In the genomic region with DNA sequence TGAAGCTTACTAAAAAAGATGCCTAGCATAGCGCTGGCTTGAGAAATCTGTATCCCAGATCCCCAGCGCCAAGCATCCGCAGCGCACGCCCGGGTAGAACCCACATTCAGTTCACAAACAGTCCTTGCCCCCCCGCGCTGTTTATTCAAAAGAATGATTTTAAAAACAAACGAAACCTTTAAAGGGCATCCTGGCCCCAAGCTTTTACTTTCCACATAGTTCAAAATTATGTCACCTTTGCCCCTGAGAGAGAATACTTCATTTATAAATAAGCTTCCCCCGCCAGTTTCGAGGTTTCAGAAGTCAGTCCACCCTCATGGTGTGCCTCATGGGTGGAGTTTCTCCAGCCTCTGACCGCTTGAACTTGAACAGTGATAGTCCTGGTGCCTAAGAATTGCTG, we compare ENCODE assay signal across 8 mouse cellular contexts. TPM values are rescaled to one million over a fixed set of nuclear protein-coding genes. Genes with fewer than 3 reads are reported as not detected.
DNase-seq lines count a peak whose midpoint lies in the region; ATAC-seq and TF ChIP-seq lines count a peak whose summit lies in the region.

No protein-coding gene starts in this region.

- H3K4me3 ChIP-seq in lung, embryonic 14.5 days (ENCODE audit: low read depth, low read length): peak overlapping the region; percentile 74
- H3K4me3 ChIP-seq in forebrain, embryonic 12.5 days (replicated peaks): peak overlapping the region; percentile 68
- peak overlapping the region; percentile 86 for H3K4me3 ChIP-seq in limb, embryonic 10.5 days
- peak overlapping the region; percentile 64; the same call in 1 of the 2 replicates for H3K4me3 ChIP-seq in neural tube, embryonic 12.5 days

- peak overlapping the region; percentile 98 for H3K4me2 ChIP-seq in lung, embryonic 14.5 days
- H3K4me2 ChIP-seq in forebrain, embryonic 12.5 days: peak overlapping the region; percentile 98
- H3K4me2 ChIP-seq in neural tube, embryonic 12.5 days (replicated peaks): peak overlapping the region; percentile 100

- peak overlapping the region; percentile 70 for H3K9ac ChIP-seq in lung, embryonic 14.5 days
- H3K9ac ChIP-seq in forebrain, embryonic 12.5 days: peak overlapping the region; percentile 68; the same call in 1 of the 2 replicates
- 0 out of 2 replicates have a peak overlapping the region, but pooled peaks have one; percentile 73 for H3K9ac ChIP-seq in neural tube, embryonic 12.5 days

- WGBS in lung, embryonic 14.5 days: 11% methylated on average over 12 of the region's 12 CpGs
- WGBS in forebrain, embryonic 12.5 days: 17% methylated on average over 12 of the region's 12 CpGs
- 19% methylated on average over 12 of the region's 12 CpGs for WGBS in limb, embryonic 10.5 days
- 17% methylated on average over 12 of the region's 12 CpGs for WGBS in neural tube, embryonic 12.5 days

- no peaks in the 10 kb centered on the region for H3K9me3 ChIP-seq in lung, embryonic 14.5 days (ENCODE audit: low read depth, low read length)
- no peaks in the 10 kb centered on the region for H3K9me3 ChIP-seq in forebrain, embryonic 12.5 days
- no peaks in the 10 kb centered on the region for H3K9me3 ChIP-seq in limb, embryonic 10.5 days (replicated peaks)
- H3K9me3 ChIP-seq in neural tube, embryonic 12.5 days: no peaks in the 10 kb centered on the region

- ATAC-seq in lung, embryonic 14.5 days (ENCODE audit: insufficient read depth): no peak
- ATAC-seq in forebrain, embryonic 12.5 days (ENCODE audit: low FRiP score): no peak
- no peak for ATAC-seq in neural tube, embryonic 12.5 days (ENCODE audit: low FRiP score, low read depth)

- peak; percentile 40 for DNase-seq in lung, embryonic 14.5 days
- DNase-seq in lung, postnatal 25 days (ENCODE audit: low spot score): no peak
- peak; percentile 34 for DNase-seq in limb, embryonic 10.5 days (ENCODE audit: low spot score)
- no peak for DNase-seq in urinary bladder, postnatal 10 days (ENCODE audit: low spot score)
- no peak for DNase-seq in frontal cortex, postnatal 14 days (ENCODE audit: low spot score in 2 of 2)
- no peak for DNase-seq in urinary bladder, postnatal 25 days (ENCODE audit: low spot score)

- TF ChIP-seq CTCF in lung, embryonic 14.5 days (IDR thresholded peaks at IDR 0.05; ENCODE audit: low read depth): no peak

- H3K36me3 ChIP-seq in lung, embryonic 14.5 days (ENCODE audit: insufficient read depth): no peaks in the 10 kb centered on the region
- H3K36me3 ChIP-seq in forebrain, embryonic 12.5 days (replicated peaks): no peaks in the 10 kb centered on the region
- H3K36me3 ChIP-seq in limb, embryonic 10.5 days: no peaks in the 10 kb centered on the region
- no peaks in the 10 kb centered on the region for H3K36me3 ChIP-seq in neural tube, embryonic 12.5 days

- peak overlapping the region; percentile 92; the same call in 1 of the 2 replicates for H3K27ac ChIP-seq in lung, embryonic 14.5 days (ENCODE audit: low read depth)
- H3K27ac ChIP-seq in forebrain, embryonic 12.5 days: no peak overlapping the region
- peak overlapping the region; percentile 92; the same call in 1 of the 2 replicates for H3K27ac ChIP-seq in limb, embryonic 10.5 days
- H3K27ac ChIP-seq in neural tube, embryonic 12.5 days: no peak overlapping the region

- H3K4me1 ChIP-seq in lung, embryonic 14.5 days (ENCODE audit: insufficient read depth): peaks cover 6% of the 10 kb centered on the region; the same call in 1 of the 2 replicates
- H3K4me1 ChIP-seq in forebrain, embryonic 12.5 days: peaks cover 14% of the 10 kb centered on the region
- peaks cover 26% of the 10 kb centered on the region for H3K4me1 ChIP-seq in limb, embryonic 10.5 days
- H3K4me1 ChIP-seq in neural tube, embryonic 12.5 days: peaks cover 19% of the 10 kb centered on the region

- H3K27me3 ChIP-seq in lung, embryonic 14.5 days (ENCODE audit: insufficient read depth, low read length): no peaks in the 10 kb centered on the region
- peaks cover 22% of the 10 kb centered on the region; the same call in 1 of the 2 replicates for H3K27me3 ChIP-seq in forebrain, embryonic 12.5 days
- H3K27me3 ChIP-seq in limb, embryonic 10.5 days (ENCODE audit: low read depth, poor library complexity, severe bottlenecking): no peaks in the 10 kb centered on the region
- H3K27me3 ChIP-seq in neural tube, embryonic 12.5 days (replicated peaks): no peaks in the 10 kb centered on the region; the same call in 1 of the 2 replicates

RNA-seq across cellular contexts. Expression of gene Myo1e, which starts 1.6 kb away (rescaled TPM):
- 27.6 and 31.4 TPM in 2 replicates for polyA plus RNA-seq in lung, embryonic 14.5 days (2014; fragmentation: Nextera tagmentation; extraction: Ambion mirVana)
- polyA plus RNA-seq in forebrain, embryonic 12.5 days (2016; fragmentation: Nextera tagmentation; extraction: Ambion mirVana): 10.3 and 11.3 TPM in 2 replicates
- 13.3 and 18.9 TPM in 2 replicates for polyA plus RNA-seq in limb, embryonic 10.5 days (2016; fragmentation: Nextera tagmentation; extraction: Ambion mirVana)
- polyA plus RNA-seq in neural tube, embryonic 12.5 days (2016; fragmentation: Nextera tagmentation; extraction: Ambion mirVana): 10.9 and 11.3 TPM in 2 replicates

Comparison
In these comparisons a context has a peak if more than half of its experiments do, and no peak if none do; other contexts are left out.
1. DNase-seq: peak in lung, embryonic 14.5 days (single experiment) and limb, embryonic 10.5 days (single experiment); none in lung, postnatal 25 days (single experiment), urinary bladder, postnatal 10 days (single experiment), frontal cortex, postnatal 14 days (0 of 2) and urinary bladder, postnatal 25 days (single experiment).
2. H3K27ac ChIP-seq: peak in lung, embryonic 14.5 days (single experiment) and limb, embryonic 10.5 days (single experiment); none in forebrain, embryonic 12.5 days (single experiment) and neural tube, embryonic 12.5 days (single experiment).
3. Peak in every context shown above with its lines, with median percentiles within 50 percentile points of each other: H3K4me2 ChIP-seq, H3K4me3 ChIP-seq and H3K9ac ChIP-seq.